Mouse (Mus musculus) brown adipose tissue, adult 24 weeks (tissue): ENCODE results near the gene Ptk6. TPM values are rescaled to one million over a fixed set of nuclear protein-coding genes. Genes with fewer than 3 reads are reported as not detected.
A peak's percentile ranks its signal among the peaks of the same experiment; 100 is the strongest.

ENCODE experiments used
- H3K27ac ChIP-seq: fragments of 200-500 bp; replicated peaks from 2 replicates; pipeline ENCODE4 v1.5.1; 2012; ENCODE audit warnings: low read depth, mild to moderate bottlenecking, low read length
- H3K4me1 ChIP-seq: fragments of 200-500 bp; 2 replicates; pipeline ENCODE4 v1.6.1; 2012; ENCODE audit warnings: low read length, mixed read lengths; ENCODE audit not compliant: control insufficient read depth, insufficient read depth, insufficient read length
- H3K4me3 ChIP-seq: fragments of 200-500 bp; 2 replicates; pipeline ENCODE4 v1.5.1; 2012; ENCODE audit warnings: low read depth, mild to moderate bottlenecking, low read length, moderate library complexity; ENCODE audit not compliant: insufficient read depth
- polyA plus RNA-seq: library from polyadenylated mRNA; stranded (reverse); fragments of >200 nt; gene quantifications from 2 replicates; pipeline ENCODE4 v1.2.4, GENCODE M21; 2012; ENCODE audit not compliant: missing spikeins, insufficient read depth, insufficient read length

Ptk6 gene
- polyA plus RNA-seq, 1 experiment = not detected

DNA sequence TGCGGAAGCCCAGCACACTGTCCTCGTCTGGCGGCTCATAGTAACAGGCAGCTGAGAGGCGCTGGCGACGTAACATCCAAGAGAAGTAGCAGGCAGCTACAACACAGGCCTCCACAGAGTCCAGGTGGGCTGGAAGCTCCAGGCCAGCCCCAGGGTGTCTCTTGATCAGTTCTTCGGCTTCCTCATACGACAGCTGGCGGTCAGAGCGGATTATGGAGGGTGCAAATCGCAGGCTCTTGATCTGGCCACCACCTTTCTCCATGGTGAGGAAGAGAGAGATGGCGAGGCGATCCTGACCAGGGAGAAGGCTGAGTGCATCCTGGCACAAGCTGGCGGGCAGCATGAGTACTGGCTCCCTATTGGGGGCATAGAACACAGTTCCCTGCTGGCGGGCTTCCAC, 30.9 kb upstream of the Ptk6 start:
- Histone ChIP-seq H3K27ac (no peak overlapping the region), H3K4me1 (peaks cover 7% of the 10 kb centered on the region), H3K4me3 (no peak overlapping the region)

- H3K4me3 ChIP-seq = no peak overlapping the region
- peaks cover 8% of the 10 kb centered on the region; the same call in 1 of the 2 replicates for H3K4me1 ChIP-seq
- H3K27ac ChIP-seq = no peak overlapping the region
These were observed 28.6 kb upstream of the Ptk6 start for GRCm38 (mm10) chr2:181231171-181231570.

- H3K27ac ChIP-seq = peak overlapping the region; percentile 81
- H3K4me1 ChIP-seq = peaks cover 8% of the 10 kb centered on the region; the same call in 1 of the 2 replicates
- no peak overlapping the region for H3K4me3 ChIP-seq
These were observed 25.7 kb upstream of the Ptk6 start for GRCm38 (mm10) chr2:181228335-181228734.

- H3K4me3 ChIP-seq = no peak overlapping the region
These were observed 24.5 kb upstream of the Ptk6 start for GRCm38 (mm10) chr2:181227122-181227521.

GRCm38 (mm10) chr2:181224994-181225393, 22.4 kb upstream of the Ptk6 start:
- Histone ChIP-seq H3K4me1 (peaks cover 16% of the 10 kb centered on the region; the same call in 1 of the 2 replicates), H3K27ac (no peak overlapping the region), H3K4me3 (no peak overlapping the region)

More at GRCm38 (mm10) chr2:181227122-181227521, 24.5 kb upstream of the Ptk6 start:
- peaks cover 8% of the 10 kb centered on the region; the same call in 1 of the 2 replicates for H3K4me1 ChIP-seq
- no peak overlapping the region for H3K27ac ChIP-seq

DNA sequence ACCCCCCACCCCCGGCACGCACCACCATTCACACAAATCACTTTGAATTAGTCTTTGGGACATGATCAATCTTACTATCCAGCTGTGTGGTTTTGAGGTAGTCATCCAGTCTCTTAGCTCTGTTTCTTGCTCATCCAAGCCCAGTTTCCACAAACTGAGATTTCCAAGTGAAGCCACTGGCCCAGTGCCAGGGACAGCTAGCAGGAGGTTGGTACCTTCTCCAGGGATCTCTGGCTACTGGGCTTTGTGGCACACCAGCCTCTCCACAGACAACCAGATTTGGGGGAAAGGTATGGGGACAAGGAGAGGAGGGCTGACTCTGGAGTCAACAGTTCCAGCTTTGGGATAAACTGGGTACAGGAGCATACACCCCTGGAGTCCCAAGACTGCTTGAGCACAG, 17.8 kb upstream of the Ptk6 start:
- H3K4me3 ChIP-seq = no peak overlapping the region
- H3K27ac ChIP-seq = peak overlapping the region; percentile 35
- peaks cover 12% of the 10 kb centered on the region; the same call in 1 of the 2 replicates for H3K4me1 ChIP-seq

DNA sequence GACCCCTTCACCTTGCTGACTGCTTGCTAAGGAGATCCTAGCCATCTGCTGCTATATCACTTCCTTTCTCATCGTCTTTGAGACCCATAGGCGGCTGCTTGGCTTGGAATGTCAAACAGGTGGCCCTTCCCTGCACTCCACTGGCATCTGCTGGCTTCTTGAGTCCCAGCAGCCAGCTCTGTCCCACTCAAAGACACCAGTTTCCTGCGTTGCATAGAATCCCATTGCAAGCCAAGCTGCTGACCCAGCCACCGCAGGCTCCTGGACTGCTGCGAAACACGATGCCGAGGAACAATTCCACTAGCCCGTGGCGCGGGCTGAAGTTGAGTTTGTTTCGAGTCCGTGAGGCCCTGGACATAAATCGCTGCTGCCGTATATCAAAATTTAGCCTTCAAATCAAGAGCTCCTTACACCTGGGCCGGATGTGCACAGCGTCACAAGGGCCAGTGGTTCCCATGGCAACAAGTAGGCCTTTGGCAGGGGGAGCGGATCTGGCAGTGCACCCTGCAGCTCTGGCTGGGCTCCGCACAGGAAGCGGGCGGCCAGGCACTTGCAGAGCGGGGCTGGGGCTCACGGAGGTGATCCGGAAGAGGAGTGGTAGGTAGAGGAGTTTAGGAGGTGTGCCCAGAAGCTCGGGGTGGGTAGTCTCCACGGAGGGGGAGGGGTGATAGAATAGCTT, 17.1 kb upstream of the Ptk6 start, which contains the start of gene Fndc11:
Gene Fndc11, plus strand, starts transcription at position 476 of the 679 bp plus-strand sequence.
- H3K27ac ChIP-seq = peak within 1 kb of the TSS; percentile 35
- H3K4me1 ChIP-seq = peaks cover 12% of the 10 kb centered on the region; the same call in 1 of the 2 replicates
- H3K4me3 ChIP-seq = peak within 1 kb of the TSS; percentile 9; the same call in 1 of the 2 replicates

DNA sequence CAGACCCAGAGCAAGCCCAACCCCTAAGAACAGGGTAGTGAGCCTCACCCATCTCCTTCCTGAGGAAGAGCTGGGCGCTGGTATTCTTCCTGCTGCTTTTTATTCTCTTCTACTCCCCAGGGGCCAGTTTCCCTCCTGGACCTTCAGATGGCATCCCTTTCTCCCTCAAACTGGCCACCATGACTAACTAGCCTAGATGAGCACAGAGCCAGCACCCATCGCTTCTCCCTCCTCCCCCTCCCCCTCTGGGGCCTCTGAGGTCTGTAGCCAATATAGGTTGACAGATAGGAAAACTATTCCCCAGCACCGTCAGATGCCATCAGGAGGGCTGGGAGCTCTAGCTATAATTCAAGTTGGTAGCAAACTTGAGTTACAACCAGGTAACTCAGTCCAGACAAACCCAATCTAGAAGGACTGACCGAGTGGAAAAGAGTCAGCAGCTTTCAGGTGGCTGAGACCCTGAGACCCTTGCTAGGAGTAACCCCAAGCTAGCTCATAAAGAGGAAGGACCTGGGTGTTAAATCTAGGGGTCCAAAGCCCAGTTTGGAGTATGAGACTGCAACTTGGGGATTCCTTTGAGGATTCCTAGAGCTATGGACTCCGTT, 16.4 kb upstream of the Ptk6 start:
- no peak overlapping the region for H3K4me3 ChIP-seq
- H3K27ac ChIP-seq = peak overlapping the region; percentile 35
- H3K4me1 ChIP-seq = peaks cover 12% of the 10 kb centered on the region; the same call in 1 of the 2 replicates

GRCm38 (mm10) chr2:181216037-181216436, 13.4 kb upstream of the Ptk6 start:
- no peak overlapping the region for H3K27ac ChIP-seq
- no peak overlapping the region for H3K4me3 ChIP-seq
- H3K4me1 ChIP-seq = peaks cover 11% of the 10 kb centered on the region; the same call in 1 of the 2 replicates

DNA sequence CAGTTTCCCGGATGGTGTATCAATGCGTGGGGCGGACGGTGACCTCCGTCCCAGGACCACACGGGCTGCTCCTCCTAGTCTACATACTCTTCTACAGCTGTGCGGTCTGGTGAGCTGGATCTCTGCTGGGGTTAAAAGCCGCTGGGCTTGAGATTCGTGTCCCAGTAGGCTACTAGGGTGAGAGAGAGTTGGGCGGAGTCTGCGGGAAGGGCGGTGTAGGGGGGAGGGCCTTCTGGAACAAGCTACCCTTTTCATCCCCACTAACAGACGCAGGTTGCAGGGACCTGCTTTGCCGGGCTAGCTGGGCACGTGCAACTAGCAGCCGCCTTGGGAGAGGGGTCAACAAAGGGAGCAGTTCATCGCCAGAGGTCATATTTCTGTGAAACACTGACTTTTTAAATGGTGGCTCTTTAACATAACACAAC, 10.4 kb upstream of the Ptk6 start, which contains the start of gene Srms:
Gene Srms, minus strand, starts transcription at position 165 of the 425 bp plus-strand sequence.
- Histone ChIP-seq H3K4me1 (no peaks in the 10 kb centered on the region), H3K27ac (peak within 1 kb of the TSS; percentile 19; the same call in 1 of the 2 replicates), H3K4me3 (peak within 1 kb of the TSS; percentile 66)

DNA sequence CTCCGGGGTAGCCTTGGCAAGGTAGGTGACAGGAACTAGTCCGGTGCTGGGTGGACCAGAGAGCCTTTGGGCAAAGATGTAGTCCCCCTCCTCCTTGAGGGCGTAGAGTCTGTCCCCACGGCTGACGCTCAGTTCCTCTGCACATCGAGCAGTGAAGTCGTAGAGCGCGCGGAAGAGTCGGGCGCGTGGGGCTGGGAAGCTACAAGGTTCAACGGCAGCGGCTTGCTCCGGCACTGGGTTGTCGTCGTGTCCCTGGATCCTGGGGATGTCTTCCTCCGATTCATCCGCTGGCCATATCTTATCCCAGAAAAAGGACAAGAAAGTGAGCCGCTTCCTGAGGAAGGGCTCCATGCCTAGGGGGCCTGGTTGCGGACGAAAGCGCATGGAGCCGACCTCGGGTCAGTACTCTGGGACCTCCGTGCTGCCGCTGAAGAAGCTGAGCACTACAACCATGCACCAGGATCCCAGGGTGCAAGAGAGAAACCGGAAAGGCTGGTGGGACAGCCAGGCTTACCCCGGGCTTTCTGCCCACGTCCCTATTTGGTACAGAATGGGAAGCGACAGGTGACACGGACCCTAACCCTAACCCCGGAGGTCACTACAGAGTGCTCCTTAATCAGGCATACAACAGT, 9.9 kb upstream of the Ptk6 start:
- Histone ChIP-seq H3K27ac (peak overlapping the region; percentile 19; the same call in 1 of the 2 replicates), H3K4me1 (no peaks in the 10 kb centered on the region), H3K4me3 (peak overlapping the region; percentile 66)

- Histone ChIP-seq H3K27ac (no peak overlapping the region), H3K4me3 (no peak overlapping the region), H3K4me1 (no peaks in the 10 kb centered on the region)
These were observed 3.5 kb upstream of the Ptk6 start for GRCm38 (mm10) chr2:181206118-181206517.

GRCm38 (mm10) chr2:181205678-181206077, 3.1 kb upstream of the Ptk6 start:
- Histone ChIP-seq H3K27ac (no peak overlapping the region), H3K4me1 (no peaks in the 10 kb centered on the region), H3K4me3 (no peak overlapping the region)

DNA sequence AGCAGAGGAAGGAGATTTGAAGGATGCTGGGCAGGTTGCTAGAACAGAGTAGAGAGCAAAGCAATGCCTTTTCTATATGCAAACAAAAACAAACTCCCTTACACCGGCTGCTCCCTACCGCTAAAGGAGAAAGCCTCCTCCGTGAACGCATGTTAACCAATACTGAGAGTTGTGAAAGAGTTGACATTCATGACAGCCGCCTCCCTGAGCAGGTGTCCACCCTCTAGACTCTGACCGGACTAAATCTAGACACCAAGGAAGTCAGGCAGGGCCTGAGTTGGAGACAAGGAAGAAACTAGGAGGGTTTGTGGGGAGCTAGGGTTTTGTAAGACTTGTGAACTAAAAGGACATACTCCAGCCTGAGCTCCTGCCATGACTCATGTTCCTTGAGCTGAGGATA, 297 bp upstream of the Ptk6 start:
- H3K4me3 ChIP-seq = no peak overlapping the region
- no peak overlapping the region for H3K27ac ChIP-seq
- H3K4me1 ChIP-seq = no peaks in the 10 kb centered on the region

- H3K27ac ChIP-seq = no peak overlapping the region
- no peaks in the 10 kb centered on the region for H3K4me1 ChIP-seq
- no peak overlapping the region for H3K4me3 ChIP-seq
These were observed 983 bp downstream of the Ptk6 start for GRCm38 (mm10) chr2:181201606-181202005.
